Comparison of ENCODE assay signal across 8 mouse cellular contexts in the genomic region with DNA sequence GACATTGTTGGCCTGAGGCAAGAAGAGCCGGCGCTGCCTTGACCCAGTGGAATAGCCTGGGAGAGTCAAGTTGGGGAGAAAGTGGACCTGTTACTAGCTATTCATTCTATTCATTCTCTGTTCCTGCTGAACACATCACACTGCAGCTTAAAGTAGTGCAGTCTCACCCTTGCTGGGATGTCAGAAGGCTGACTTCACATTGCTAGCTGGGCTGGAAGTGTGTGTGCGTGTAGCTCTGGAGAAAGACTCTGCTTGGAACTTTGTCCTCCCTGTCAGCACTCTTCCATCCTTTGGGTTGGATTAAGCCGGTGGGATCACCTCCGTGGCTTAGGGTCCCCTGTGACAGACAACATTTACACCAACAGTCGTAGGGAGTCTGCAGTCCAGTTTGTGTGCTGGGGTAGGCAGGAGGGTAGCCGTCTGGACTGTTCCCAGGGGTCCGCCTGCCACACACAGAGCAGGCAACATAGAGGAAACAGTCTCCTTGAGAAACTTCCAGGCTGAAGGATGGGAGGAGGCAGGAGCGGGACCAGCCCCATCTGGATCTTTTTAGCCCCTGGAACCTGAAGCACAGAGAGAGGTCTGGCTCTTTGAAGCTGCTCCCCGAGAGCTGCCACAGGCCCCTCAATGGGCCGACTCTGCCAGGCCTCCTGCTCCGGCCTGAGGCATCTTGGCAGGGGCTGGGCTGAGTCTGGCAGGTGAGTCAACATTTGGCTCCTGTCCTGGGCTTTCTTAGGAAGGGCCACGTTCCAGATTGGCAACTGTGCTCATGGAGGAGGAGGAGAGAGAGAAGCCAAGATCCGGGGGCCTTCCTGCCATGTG.
DNase-seq lines count a peak whose midpoint lies in the region; ATAC-seq and TF ChIP-seq lines count a peak whose summit lies in the region.

No protein-coding gene starts in this region.

- no peak for ATAC-seq in granulocyte monocyte progenitor cell, adult 5-6 weeks (replicated peaks; ENCODE audit: poor library complexity, severe bottlenecking)

- intact Hi-C loops in left cerebral cortex, postnatal 14 days (cut with DNase I) = loop anchor here (10.0 kb wide), 1 partner anchor 198 kb away; no protein-coding TSS in a partner anchor

- no peaks in the 10 kb centered on the region for H3K79me3 ChIP-seq in C2C12 (ENCODE audit: low read depth)

- DNase-seq in embryo, embryonic 10 days (ENCODE audit: low spot score) = peak; percentile 49
- DNase-seq in embryo, embryonic 9.5 days (ENCODE audit: extremely low spot score) = no peak
- peak; percentile 96 for DNase-seq in cerebellum, postnatal 10 days
- peak; percentile 26 for DNase-seq in gastrocnemius, postnatal 25 days
- peak; percentile 12 to 22 for DNase-seq in left cerebral cortex, postnatal 14 days (ENCODE audit: low spot score in 2 of 2)
- DNase-seq in right cerebral cortex, postnatal 36 days (ENCODE audit: low spot score in 2 of 2) = peak; percentile 8 to 19

- H3K79me2 ChIP-seq in C2C12 (ENCODE audit: control insufficient read depth, insufficient read depth) = no peaks in the 10 kb centered on the region

- no peak for TF ChIP-seq CTCF in C2C12 (IDR thresholded peaks at IDR 0.05; ENCODE audit: control insufficient read depth, insufficient read depth, insufficient read length)

- no peak overlapping the region for H3K4me3 ChIP-seq in C2C12 (ENCODE audit: insufficient read depth, poor library complexity, severe bottlenecking)

- no peak overlapping the region for H3ac ChIP-seq in C2C12 (ENCODE audit: control insufficient read depth, insufficient read length, low read depth)

- no peaks in the 10 kb centered on the region for H3K27me3 ChIP-seq in C2C12 (ENCODE audit: control insufficient read depth, insufficient read depth, insufficient read length)

- H3K36me3 ChIP-seq in C2C12 (ENCODE audit: control insufficient read depth, insufficient read depth) = no peaks in the 10 kb centered on the region

TF ChIP-seq in C2C12, 6 proteins besides CTCF, POLR2A, EP300 and RAD21:
- TF ChIP-seq MYOD1 (IDR thresholded peaks at IDR 0.05; ENCODE audit: control insufficient read depth, insufficient read length, low read depth) = no peak
- TF ChIP-seq MAX (IDR thresholded peaks at IDR 0.05) = peak; percentile 34
- TF ChIP-seq USF1 (IDR thresholded peaks at IDR 0.05; ENCODE audit: low read depth) = no peak
TF ChIP-seq in C2C12: peak in this region for 1.
